In genomic region chr11:113950904-113951615, GRCm38 (mm10) we compare ENCODE assay signal across 11 mouse cellular contexts.
DNase-seq lines count a peak whose midpoint lies in the region; ATAC-seq and TF ChIP-seq lines count a peak whose summit lies in the region.
"Had no signal": no experiment of that assay in that cellular context is flagged by ENCODE, and none has a peak within 500 bp of the region (broad histone marks: within the 10 kb centered on the region; RNA-seq: fewer than 3 reads in every experiment).

No protein-coding gene starts in this region.

- 0 out of 2 replicates have a peak, but pooled peaks have one; percentile 35 for ATAC-seq in neural tube, embryonic 11.5 days (ENCODE audit: insufficient read depth, low FRiP score, low TSS enrichment)
- ATAC-seq in forebrain, embryonic 12.5 days (ENCODE audit: low FRiP score), result peak; percentile 58; the same call in 1 of the 2 replicates
- ATAC-seq in hindbrain, postnatal 0 days, result peak; percentile 59

- no peak for DNase-seq in neural tube, embryonic 11.5 days (ENCODE audit: low spot score)
- no peak for DNase-seq in neural tube, embryonic 10.5 days (ENCODE audit: extremely low spot score, low spot score)
- DNase-seq in hindbrain, postnatal 0 days (ENCODE audit: low spot score), result peak; percentile 54
- DNase-seq in gastrocnemius, adult 18-20 months (ENCODE audit: low spot score), result no peak
- DNase-seq in frontal cortex, adult 2 months (ENCODE audit: extremely low spot score in 1 of 2, low spot score in 1 of 2), result no peak
- DNase-seq in spleen, postnatal 14 days (ENCODE audit: low spot score in 2 of 2), result no peak
- DNase-seq: heart, postnatal 10 days; kidney, postnatal 14 days; right cerebral cortex, adult 18-20 months had no signal

- WGBS in neural tube, embryonic 11.5 days, result 64% methylated on average over 7 of the region's 7 CpGs
- 41% methylated on average over 7 of the region's 7 CpGs for WGBS in forebrain, embryonic 12.5 days
- 36% methylated on average over 7 of the region's 7 CpGs for WGBS in hindbrain, postnatal 0 days
- WGBS in olfactory bulb, adult 2 months, result 64% methylated on average over 7 of the region's 7 CpGs

- H3K9me3 ChIP-seq in neural tube, embryonic 11.5 days (ENCODE audit: control insufficient read depth, low read length), result no peaks in the 10 kb centered on the region
- no peaks in the 10 kb centered on the region for H3K9me3 ChIP-seq in forebrain, embryonic 12.5 days
- no peaks in the 10 kb centered on the region for H3K9me3 ChIP-seq in hindbrain, postnatal 0 days (ENCODE audit: low read length)

- H3K4me3 ChIP-seq in neural tube, embryonic 11.5 days (ENCODE audit: low read depth, low read length), result no peak overlapping the region
- H3K4me3 ChIP-seq in forebrain, embryonic 12.5 days (replicated peaks), result no peak overlapping the region
- no peak overlapping the region for H3K4me3 ChIP-seq in hindbrain, postnatal 0 days (ENCODE audit: low read length)
- H3K4me3 ChIP-seq in olfactory bulb, adult 2 months (ENCODE audit: insufficient read depth, low read depth, low read length), result no peak overlapping the region

- H3K4me1 ChIP-seq in neural tube, embryonic 11.5 days (ENCODE audit: control insufficient read depth, insufficient read depth, low read length), result peaks cover 20% of the 10 kb centered on the region
- peaks cover 42% of the 10 kb centered on the region for H3K4me1 ChIP-seq in forebrain, embryonic 12.5 days
- peaks cover 14% of the 10 kb centered on the region for H3K4me1 ChIP-seq in hindbrain, postnatal 0 days (ENCODE audit: insufficient read depth, low read length)
- peaks cover 18% of the 10 kb centered on the region for H3K4me1 ChIP-seq in olfactory bulb, adult 2 months (ENCODE audit: control insufficient read depth, insufficient read depth, low read length)

- H3K9ac ChIP-seq in neural tube, embryonic 11.5 days (ENCODE audit: low read length), result no peak overlapping the region
- H3K9ac ChIP-seq in forebrain, embryonic 12.5 days, result no peak overlapping the region
- no peak overlapping the region for H3K9ac ChIP-seq in hindbrain, postnatal 0 days (replicated peaks; ENCODE audit: low read length)

- H3K27ac ChIP-seq in neural tube, embryonic 11.5 days (ENCODE audit: low read depth, low read length), result no peak overlapping the region
- 0 out of 2 replicates have a peak overlapping the region, but pooled peaks have one; percentile 37 for H3K27ac ChIP-seq in forebrain, embryonic 12.5 days
- no peak overlapping the region for H3K27ac ChIP-seq in hindbrain, postnatal 0 days
- H3K27ac ChIP-seq in olfactory bulb, adult 2 months (ENCODE audit: insufficient read depth, low read depth, low read length), result peak overlapping the region; percentile 28; the same call in 1 of the 2 replicates

- H3K4me2 ChIP-seq in neural tube, embryonic 11.5 days (ENCODE audit: low read depth), result no peak overlapping the region
- no peak overlapping the region for H3K4me2 ChIP-seq in forebrain, embryonic 12.5 days
- no peak overlapping the region for H3K4me2 ChIP-seq in hindbrain, postnatal 0 days (ENCODE audit: low read depth, low read length)

- no peak for TF ChIP-seq POLR2A in olfactory bulb, adult 2 months (IDR thresholded peaks at IDR 0.05; ENCODE audit: insufficient read depth, low read depth, low read length)

- no peak for TF ChIP-seq CTCF in hindbrain, postnatal 0 days (IDR thresholded peaks at IDR 0.05; ENCODE audit: low read depth)
- TF ChIP-seq CTCF in olfactory bulb, adult 2 months (IDR thresholded peaks at IDR 0.05; ENCODE audit: insufficient read depth, low read depth, low read length), result no peak

- H3K27me3 ChIP-seq in neural tube, embryonic 11.5 days (ENCODE audit: control insufficient read depth, insufficient read depth, low read length), result no peaks in the 10 kb centered on the region
- H3K27me3 ChIP-seq in forebrain, embryonic 12.5 days, result peaks cover 36% of the 10 kb centered on the region
- H3K27me3 ChIP-seq in hindbrain, postnatal 0 days (ENCODE audit: insufficient read depth, low read length), result no peaks in the 10 kb centered on the region; the same call in 1 of the 2 replicates

- H3K36me3 ChIP-seq in neural tube, embryonic 11.5 days (ENCODE audit: control insufficient read depth, insufficient read depth, low read length), result no peaks in the 10 kb centered on the region
- no peaks in the 10 kb centered on the region for H3K36me3 ChIP-seq in forebrain, embryonic 12.5 days (replicated peaks)
- no peaks in the 10 kb centered on the region for H3K36me3 ChIP-seq in hindbrain, postnatal 0 days (ENCODE audit: insufficient read depth, low read length)

Comparison
In these comparisons a context has a peak if more than half of its experiments do, and no peak if none do; other contexts are left out.
1. H3K27ac ChIP-seq: peak in forebrain, embryonic 12.5 days (single experiment) and olfactory bulb, adult 2 months (single experiment); none in neural tube, embryonic 11.5 days (single experiment) and hindbrain, postnatal 0 days (single experiment).
2. Peak in every context shown above with its lines, with median percentiles within 50 percentile points of each other: ATAC-seq.